Mouse (Mus musculus): ENCODE results near the gene Txndc12. TPM values are rescaled to one million over a fixed set of nuclear protein-coding genes. Genes with fewer than 3 reads are reported as not detected.

The Txndc12 gene
- polyA plus RNA-seq, 1 experiment: 24.0 TPM

- no peaks in the 10 kb centered on the region for H3K36me3 ChIP-seq (ENCODE audit: control insufficient read depth, insufficient read depth, low read length)
- H3K4me3 ChIP-seq (ENCODE audit: control insufficient read depth, low read depth, low read length): peak within 1 kb of the TSS; percentile 90
- H3K27ac ChIP-seq (ENCODE audit: control insufficient read depth, insufficient read depth, low read depth, low read length): peak within 1 kb of the TSS; percentile 96
- H3K27me3 ChIP-seq (ENCODE audit: control insufficient read depth, insufficient read depth, low read length): no peaks in the 10 kb centered on the region
- TF ChIP-seq CTCF (IDR thresholded peaks at IDR 0.05; ENCODE audit: control insufficient read depth, insufficient read depth, insufficient replicate concordance, low read depth, low read length) (no peak), POLR2A (IDR thresholded peaks at IDR 0.05; ENCODE audit: control insufficient read depth, low read depth, low read length) (peak; percentile 67; the same call in 1 of the 2 replicates)
- peaks cover 5% of the 10 kb centered on the region for H3K4me1 ChIP-seq (ENCODE audit: control insufficient read depth, insufficient read depth, low read length)
Observed at GRCm38 (mm10) chr4:108832916-108833827, 1.2 kb upstream of the Txndc12 start, which contains the start of gene Btf3l4. Gene Btf3l4 (minus strand): TSS chr4:108833614.

- no peaks in the 10 kb centered on the region for H3K27me3 ChIP-seq (ENCODE audit: control insufficient read depth, insufficient read depth, low read length)
- peaks cover 5% of the 10 kb centered on the region for H3K4me1 ChIP-seq (ENCODE audit: control insufficient read depth, insufficient read depth, low read length)
- peak overlapping the region; percentile 96 for H3K27ac ChIP-seq (ENCODE audit: control insufficient read depth, insufficient read depth, low read depth, low read length)
- TF ChIP-seq CTCF (IDR thresholded peaks at IDR 0.05; ENCODE audit: control insufficient read depth, insufficient read depth, insufficient replicate concordance, low read depth, low read length) (no peak), POLR2A (IDR thresholded peaks at IDR 0.05; ENCODE audit: control insufficient read depth, low read depth, low read length) (no peak)
- H3K36me3 ChIP-seq (ENCODE audit: control insufficient read depth, insufficient read depth, low read length): no peaks in the 10 kb centered on the region
- H3K4me3 ChIP-seq (ENCODE audit: control insufficient read depth, low read depth, low read length): peak overlapping the region; percentile 90
Observed at GRCm38 (mm10) chr4:108833828-108834114, 630 bp upstream of the Txndc12 start.

GRCm38 (mm10) chr4:108834971-108835311 lies 540 bp downstream of the Txndc12 start:
- TF ChIP-seq CTCF (IDR thresholded peaks at IDR 0.05; ENCODE audit: control insufficient read depth, insufficient read depth, insufficient replicate concordance, low read depth, low read length): no peak
- TF ChIP-seq POLR2A (IDR thresholded peaks at IDR 0.05; ENCODE audit: control insufficient read depth, low read depth, low read length): no peak
- Histone ChIP-seq H3K36me3 (ENCODE audit: control insufficient read depth, insufficient read depth, low read length) (no peaks in the 10 kb centered on the region), H3K4me1 (ENCODE audit: control insufficient read depth, insufficient read depth, low read length) (peaks cover 5% of the 10 kb centered on the region), H3K4me3 (ENCODE audit: control insufficient read depth, low read depth, low read length) (peak overlapping the region; percentile 90), H3K27me3 (ENCODE audit: control insufficient read depth, insufficient read depth, low read length) (no peaks in the 10 kb centered on the region), H3K27ac (ENCODE audit: control insufficient read depth, insufficient read depth, low read depth, low read length) (peak overlapping the region; percentile 96)

- no peak for TF ChIP-seq POLR2A (IDR thresholded peaks at IDR 0.05; ENCODE audit: control insufficient read depth, low read depth, low read length)
- no peak for TF ChIP-seq CTCF (IDR thresholded peaks at IDR 0.05; ENCODE audit: control insufficient read depth, insufficient read depth, insufficient replicate concordance, low read depth, low read length)
- Histone ChIP-seq H3K4me1 (ENCODE audit: control insufficient read depth, insufficient read depth, low read length) (peaks cover 5% of the 10 kb centered on the region), H3K4me3 (ENCODE audit: control insufficient read depth, low read depth, low read length) (peak overlapping the region; percentile 90), H3K27ac (ENCODE audit: control insufficient read depth, insufficient read depth, low read depth, low read length) (peak overlapping the region; percentile 27; the same call in 1 of the 2 replicates), H3K27me3 (ENCODE audit: control insufficient read depth, insufficient read depth, low read length) (no peaks in the 10 kb centered on the region), H3K36me3 (ENCODE audit: control insufficient read depth, insufficient read depth, low read length) (no peaks in the 10 kb centered on the region)
Observed at GRCm38 (mm10) chr4:108835496-108835895, 1.1 kb downstream of the Txndc12 start.

- Histone ChIP-seq H3K4me3 (ENCODE audit: control insufficient read depth, low read depth, low read length) (no peak overlapping the region), H3K27ac (ENCODE audit: control insufficient read depth, insufficient read depth, low read depth, low read length) (no peak overlapping the region), H3K27me3 (ENCODE audit: control insufficient read depth, insufficient read depth, low read length) (no peaks in the 10 kb centered on the region), H3K4me1 (ENCODE audit: control insufficient read depth, insufficient read depth, low read length) (peaks cover 5% of the 10 kb centered on the region), H3K36me3 (ENCODE audit: control insufficient read depth, insufficient read depth, low read length) (no peaks in the 10 kb centered on the region)
- no peak for TF ChIP-seq CTCF (IDR thresholded peaks at IDR 0.05; ENCODE audit: control insufficient read depth, insufficient read depth, insufficient replicate concordance, low read depth, low read length)
- TF ChIP-seq POLR2A (IDR thresholded peaks at IDR 0.05; ENCODE audit: control insufficient read depth, low read depth, low read length): no peak
Observed at GRCm38 (mm10) chr4:108838031-108838430, 3.6 kb downstream of the Txndc12 start.

GRCm38 (mm10) chr4:108841920-108842578 lies 7.6 kb downstream of the Txndc12 start:
- H3K36me3 ChIP-seq (ENCODE audit: control insufficient read depth, insufficient read depth, low read length): no peaks in the 10 kb centered on the region
- H3K27me3 ChIP-seq (ENCODE audit: control insufficient read depth, insufficient read depth, low read length): no peaks in the 10 kb centered on the region
- H3K27ac ChIP-seq (ENCODE audit: control insufficient read depth, insufficient read depth, low read depth, low read length): no peak overlapping the region
- TF ChIP-seq CTCF (IDR thresholded peaks at IDR 0.05; ENCODE audit: control insufficient read depth, insufficient read depth, insufficient replicate concordance, low read depth, low read length) (no peak), POLR2A (IDR thresholded peaks at IDR 0.05; ENCODE audit: control insufficient read depth, low read depth, low read length) (no peak)
- no peak overlapping the region for H3K4me3 ChIP-seq (ENCODE audit: control insufficient read depth, low read depth, low read length)
- H3K4me1 ChIP-seq (ENCODE audit: control insufficient read depth, insufficient read depth, low read length): no peaks in the 10 kb centered on the region

GRCm38 (mm10) chr4:108843336-108843735 lies 8.9 kb downstream of the Txndc12 start:
- H3K4me1 ChIP-seq (ENCODE audit: control insufficient read depth, insufficient read depth, low read length): peaks cover under 1% of the 10 kb centered on the region
- H3K27ac ChIP-seq (ENCODE audit: control insufficient read depth, insufficient read depth, low read depth, low read length): no peak overlapping the region
- TF ChIP-seq CTCF (IDR thresholded peaks at IDR 0.05; ENCODE audit: control insufficient read depth, insufficient read depth, insufficient replicate concordance, low read depth, low read length): no peak
- no peak for TF ChIP-seq POLR2A (IDR thresholded peaks at IDR 0.05; ENCODE audit: control insufficient read depth, low read depth, low read length)
- H3K36me3 ChIP-seq (ENCODE audit: control insufficient read depth, insufficient read depth, low read length): no peaks in the 10 kb centered on the region
- H3K4me3 ChIP-seq (ENCODE audit: control insufficient read depth, low read depth, low read length): no peak overlapping the region
- H3K27me3 ChIP-seq (ENCODE audit: control insufficient read depth, insufficient read depth, low read length): no peaks in the 10 kb centered on the region

Data from testis, adult 2 months (tissue).